ENCODE assay signal across 20 mouse cellular contexts in the genomic region with DNA sequence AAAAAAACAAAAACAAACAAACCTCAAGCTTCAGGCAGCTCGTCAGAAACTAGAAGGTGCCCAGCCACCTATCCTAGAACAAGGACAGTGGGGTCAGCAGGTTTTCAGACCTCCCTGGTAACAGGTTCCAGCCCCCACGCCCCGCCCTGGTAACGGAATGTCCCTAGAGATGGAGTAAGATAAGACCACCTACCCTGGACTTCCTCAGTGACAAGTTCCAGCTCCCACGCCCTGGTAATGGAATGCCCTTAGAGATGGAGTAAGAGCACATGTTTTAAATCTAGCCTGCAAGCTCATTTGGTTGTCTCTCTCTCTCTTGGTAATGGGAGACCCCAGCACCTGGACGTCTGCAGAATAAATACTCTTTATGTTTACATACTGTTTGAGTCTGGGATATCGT. TPM values are rescaled to one million over a fixed set of nuclear protein-coding genes. Genes with fewer than 3 reads are reported as not detected.
A peak's percentile ranks its signal among the peaks of the same experiment; 100 is the strongest.
DNase-seq lines count a peak whose midpoint lies in the region; ATAC-seq and TF ChIP-seq lines count a peak whose summit lies in the region.
"Had no signal": no experiment of that assay in that cellular context is flagged by ENCODE, and none has a peak within 500 bp of the region (broad histone marks: within the 10 kb centered on the region; RNA-seq: fewer than 3 reads in every experiment).

No protein-coding gene starts in this region.

- H3K4me3 ChIP-seq in kidney, embryonic 14.5 days (ENCODE audit: low read length), result no peak overlapping the region
- peak overlapping the region; percentile 51; the same call in 1 of the 2 replicates for H3K4me3 ChIP-seq in E14TG2a.4 (replicated peaks; ENCODE audit: low read length)
- H3K4me3 ChIP-seq in embryonic facial prominence, embryonic 13.5 days, result no peak overlapping the region
- H3K4me3 ChIP-seq in left cerebral cortex, adult 2 months, result no peak overlapping the region
- H3K4me3 ChIP-seq: erythroblast, embryonic 14.5 days; heart, embryonic 13.5 days; limb, embryonic 12.5 days; liver, embryonic 15.5 days; midbrain, embryonic 13.5 days had no signal

- H3K4me1 ChIP-seq in kidney, embryonic 14.5 days (ENCODE audit: control insufficient read depth, insufficient read depth, low read length), result 0 out of 2 replicates have a peak, but pooled peaks cover 3% of the 10 kb centered on the region
- H3K4me1 ChIP-seq in E14TG2a.4 (replicated peaks; ENCODE audit: low read depth, low read length), result peaks cover 70% of the 10 kb centered on the region
- H3K4me1 ChIP-seq in embryonic facial prominence, embryonic 13.5 days, result peaks cover 15% of the 10 kb centered on the region; the same call in 1 of the 2 replicates
- H3K4me1 ChIP-seq: limb, embryonic 12.5 days; midbrain, embryonic 13.5 days had no signal

- WGBS in kidney, embryonic 14.5 days, result 30% methylated on average over 7 of the region's 7 CpGs
- WGBS in embryonic facial prominence, embryonic 13.5 days, result 31% methylated on average over 7 of the region's 7 CpGs

- no peak overlapping the region for H3K9ac ChIP-seq in kidney, embryonic 14.5 days (ENCODE audit: low read depth, low read length)
- no peak overlapping the region for H3K9ac ChIP-seq in embryonic facial prominence, embryonic 13.5 days
- H3K9ac ChIP-seq: heart, embryonic 13.5 days; limb, embryonic 12.5 days; liver, embryonic 15.5 days; midbrain, embryonic 13.5 days had no signal

- DNase-seq in kidney, adult 11 months, result no peak
- peak; percentile 44 for DNase-seq in ZHBTc4 (ENCODE audit: low read depth, low spot score)
- no peak for DNase-seq in left cerebral cortex, adult 2 months (ENCODE audit: extremely low spot score in 1 of 2, low spot score in 2 of 2)
- no peak for DNase-seq in thymus, postnatal 0 days (ENCODE audit: low spot score)
- DNase-seq: cerebellum, postnatal 14 days; gastrocnemius, postnatal 14 days; heart, postnatal 4 days; lung, postnatal 14 days; right cerebral cortex, postnatal 14 days; thymus, postnatal 4 days had no signal

- no peak overlapping the region for H3K27ac ChIP-seq in kidney, embryonic 14.5 days (ENCODE audit: low read depth, low read length)
- peak overlapping the region; percentile 48; the same call in 1 of the 2 replicates for H3K27ac ChIP-seq in embryonic facial prominence, embryonic 13.5 days
- H3K27ac ChIP-seq in left cerebral cortex, adult 2 months, result no peak overlapping the region; the same call in 1 of the 2 replicates
- H3K27ac ChIP-seq: heart, embryonic 13.5 days; limb, embryonic 12.5 days; liver, embryonic 15.5 days; midbrain, embryonic 13.5 days; stomach, postnatal 0 days had no signal

- peak; percentile 75 for ATAC-seq in kidney, embryonic 14.5 days (ENCODE audit: low FRiP score, low TSS enrichment)
- no peak for ATAC-seq in embryonic facial prominence, embryonic 13.5 days (ENCODE audit: insufficient number of reproducible peaks, insufficient read depth, low FRiP score, low TSS enrichment, low read depth)
- ATAC-seq: inflammation-experienced regulatory T-cells, adult 6 months; midbrain, embryonic 13.5 days had no signal

- TF ChIP-seq CTCF in E14TG2a.4 (conservative IDR thresholded peaks at IDR 0.05; ENCODE audit: low read length), result no peak
- TF ChIP-seq CTCF in left cerebral cortex, adult 2 months (IDR thresholded peaks at IDR 0.05), result no peak

- H3K9me3 ChIP-seq in kidney, embryonic 14.5 days (ENCODE audit: control insufficient read depth, low read length), result no peaks in the 10 kb centered on the region
- H3K9me3 ChIP-seq in E14TG2a.4 (ENCODE audit: low read length), result no peaks in the 10 kb centered on the region
- H3K9me3 ChIP-seq in embryonic facial prominence, embryonic 13.5 days, result no peaks in the 10 kb centered on the region
- H3K9me3 ChIP-seq: heart, embryonic 13.5 days; limb, embryonic 12.5 days; liver, embryonic 15.5 days; midbrain, embryonic 13.5 days had no signal

- intact Hi-C loops in left cerebral cortex, adult 2 months (cut with DNase I), result no loop called here

- H3K27me3 ChIP-seq in kidney, embryonic 14.5 days (ENCODE audit: control insufficient read depth, insufficient read depth, low read length), result no peaks in the 10 kb centered on the region
- no peaks in the 10 kb centered on the region for H3K27me3 ChIP-seq in E14TG2a.4 (ENCODE audit: insufficient read depth, low read length)
- no peaks in the 10 kb centered on the region for H3K27me3 ChIP-seq in embryonic facial prominence, embryonic 13.5 days
- H3K27me3 ChIP-seq: heart, embryonic 13.5 days; limb, embryonic 12.5 days; liver, embryonic 15.5 days; midbrain, embryonic 13.5 days had no signal

- no peak overlapping the region for H3K4me2 ChIP-seq in kidney, embryonic 14.5 days (replicated peaks; ENCODE audit: low read depth, low read length)
- no peak overlapping the region for H3K4me2 ChIP-seq in embryonic facial prominence, embryonic 13.5 days
- H3K4me2 ChIP-seq: heart, embryonic 13.5 days; limb, embryonic 12.5 days; liver, embryonic 15.5 days; midbrain, embryonic 13.5 days had no signal

- no peaks in the 10 kb centered on the region for H3K36me3 ChIP-seq in kidney, embryonic 14.5 days (ENCODE audit: control insufficient read depth, insufficient read depth, low read length)
- H3K36me3 ChIP-seq in E14TG2a.4 (ENCODE audit: insufficient read depth, low read length), result no peaks in the 10 kb centered on the region
- H3K36me3 ChIP-seq in embryonic facial prominence, embryonic 13.5 days, result no peaks in the 10 kb centered on the region
- H3K36me3 ChIP-seq: heart, embryonic 13.5 days; limb, embryonic 12.5 days; liver, embryonic 15.5 days; midbrain, embryonic 13.5 days had no signal

RNA-seq across cellular contexts. Expression of gene Utrn, which starts 46.7 kb away (rescaled TPM):
- polyA plus RNA-seq in kidney, embryonic 14.5 days (2014; fragmentation: Nextera tagmentation; extraction: Ambion mirVana), result 46.2 and 91.4 TPM in 2 replicates
- polyA plus RNA-seq in embryonic facial prominence, embryonic 13.5 days (2015; fragmentation: Nextera tagmentation; extraction: Ambion mirVana), result 101 and 102 TPM in 2 replicates
- total RNA-seq in left cerebral cortex, adult 2 months (2021), result 10 to 100 TPM; 65.4 to 69.3 TPM
- 54.3 and 84.8 TPM in 2 replicates for polyA plus RNA-seq in thymus, postnatal 0 days (2015; fragmentation: Nextera tagmentation; extraction: Ambion mirVana)

RNA-seq across cellular contexts. Expression of gene Stx11, which starts 48.3 kb away (rescaled TPM):
- 0.80 and 1.2 TPM in 2 replicates for polyA plus RNA-seq in kidney, embryonic 14.5 days (2014; fragmentation: Nextera tagmentation; extraction: Ambion mirVana)
- polyA plus RNA-seq in embryonic facial prominence, embryonic 13.5 days (2015; fragmentation: Nextera tagmentation; extraction: Ambion mirVana), result 3.6 and 4.5 TPM in 2 replicates
- total RNA-seq in left cerebral cortex, adult 2 months (2021), result under 1 TPM; 0.07 to 0.23 TPM
- 20.6 and 21.9 TPM in 2 replicates for polyA plus RNA-seq in thymus, postnatal 0 days (2015; fragmentation: Nextera tagmentation; extraction: Ambion mirVana)
